Mouse (Mus musculus): ENCODE measurements around the gene Cacna1g. TPM values are rescaled to one million over a fixed set of nuclear protein-coding genes. Genes with fewer than 3 reads are reported as not detected.

The Cacna1g gene
- total RNA-seq, 2 experiments from 2014 or later, result 180 to 184 TPM

DNA sequence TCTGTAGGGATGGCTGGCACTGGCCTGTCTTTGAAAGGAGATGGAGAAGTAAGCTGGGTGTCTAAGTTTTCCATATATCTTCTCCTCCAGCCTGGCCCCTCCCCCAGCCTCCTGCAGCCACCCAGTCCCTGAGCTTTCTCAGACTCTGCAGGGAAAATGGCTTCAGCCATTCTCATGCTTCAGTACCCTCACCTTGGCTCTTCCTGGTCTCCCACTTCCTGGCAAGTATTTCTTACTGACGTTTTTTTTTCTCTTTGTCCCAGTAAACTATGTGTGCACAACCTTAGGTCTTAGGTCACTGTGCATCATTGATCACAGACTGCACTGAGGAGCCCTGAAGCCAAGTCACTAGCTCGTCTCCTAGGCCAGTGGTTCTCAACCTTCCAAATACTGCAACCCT is 94.9 kb downstream of the Cacna1g start:
- intact Hi-C loops (cut with DNase I), result no loop called here

DNA sequence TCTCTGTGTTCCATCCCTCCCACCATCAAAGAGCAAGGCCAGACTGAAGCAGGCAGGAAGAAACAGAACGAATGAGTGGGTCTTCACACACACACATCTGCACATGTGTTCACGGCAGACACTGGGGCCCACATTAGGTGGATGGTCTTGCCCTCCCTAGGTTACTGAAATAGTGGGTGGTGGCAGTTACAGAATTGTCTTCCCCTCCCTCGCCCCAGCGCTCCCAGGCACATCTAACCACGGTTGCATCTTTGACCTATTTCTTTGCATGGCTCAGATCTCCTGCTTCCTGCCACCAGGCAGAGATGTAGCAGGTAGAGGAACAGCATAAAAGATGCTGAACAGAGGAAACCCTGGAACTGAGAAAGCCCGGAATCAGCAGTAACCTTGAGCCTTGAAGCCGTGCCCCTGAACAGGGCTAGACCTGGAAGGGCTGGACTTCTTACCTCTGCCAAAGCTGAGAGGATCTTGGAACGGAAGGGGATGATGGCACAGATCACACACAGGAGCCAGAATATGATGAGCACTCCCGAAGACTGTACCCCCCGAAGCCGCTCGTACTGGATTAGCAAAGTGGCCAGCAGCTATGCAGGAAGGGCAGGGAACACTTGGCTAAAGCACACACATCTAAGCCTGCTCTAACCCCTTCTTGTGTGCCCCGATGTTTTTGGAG is 99.6 kb downstream of the Cacna1g start:
- DNase-seq, result no peak
- intact Hi-C loops (cut with DNase I), result no loop called here

More for the DNA sequence above, 94.9 kb downstream of the Cacna1g start:
- DNase-seq, result no peak

DNA sequence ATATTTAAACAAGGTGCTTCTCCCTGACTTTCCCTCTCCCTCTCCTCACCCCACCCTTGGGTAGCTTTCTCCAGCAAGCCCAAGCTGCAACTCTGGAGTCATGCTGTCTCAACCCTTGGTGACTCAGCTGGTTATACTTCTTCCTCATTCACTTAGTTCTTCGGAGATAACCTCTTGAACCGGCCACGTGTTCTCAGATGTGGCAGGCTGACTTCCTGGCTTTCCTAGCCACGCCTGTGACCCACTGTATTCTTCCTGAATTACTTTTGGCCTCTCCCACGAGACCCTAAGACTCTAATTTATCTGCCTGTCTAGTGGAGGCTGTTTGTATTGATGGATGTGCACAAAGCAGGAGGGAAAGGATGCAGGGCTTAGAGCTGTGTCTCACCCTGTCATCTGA is 103.2 kb downstream of the Cacna1g start:
- DNase-seq, result no peak
- intact Hi-C loops (cut with DNase I), result no loop called here

DNA sequence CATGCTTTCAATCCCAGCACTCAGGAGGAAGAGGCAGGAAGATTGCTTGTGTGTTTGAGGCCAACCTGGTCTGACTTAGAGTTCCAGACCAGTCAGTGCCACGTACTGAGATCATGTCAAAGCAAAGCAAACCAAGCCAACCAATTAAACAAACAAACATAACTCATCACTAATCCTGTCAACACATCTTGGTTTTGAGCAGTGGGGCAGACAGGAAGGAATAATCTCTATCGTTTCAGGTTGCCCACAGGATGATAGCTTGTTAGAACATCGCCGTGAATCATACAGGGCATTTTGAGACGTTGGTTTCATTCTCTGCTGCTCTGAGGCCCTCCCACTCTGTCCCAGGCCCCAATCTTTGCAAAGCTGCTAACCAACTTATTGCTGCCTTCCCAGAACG is 104.0 kb downstream of the Cacna1g start:
- intact Hi-C loops (cut with DNase I), result no loop called here

DNA sequence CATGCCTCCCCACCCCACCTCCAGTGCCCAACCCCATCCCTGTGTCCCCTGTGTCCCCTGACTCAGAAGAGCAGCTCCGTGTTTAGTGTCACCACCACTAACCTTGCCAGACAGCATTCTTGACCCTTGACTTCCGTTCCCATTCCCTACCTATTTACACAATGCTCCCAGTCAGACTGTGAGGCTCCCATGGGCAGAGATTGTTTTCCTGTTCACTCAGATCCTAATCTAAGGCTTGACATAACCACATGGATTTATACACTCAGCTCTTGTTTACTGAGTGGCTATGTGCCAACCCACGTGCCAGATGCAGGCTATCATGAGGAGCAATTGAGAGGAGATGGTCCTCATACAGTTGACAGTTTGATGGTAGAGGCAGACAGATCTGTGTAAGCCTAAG is 108.7 kb downstream of the Cacna1g start:
- intact Hi-C loops (cut with DNase I), result no loop called here
- DNase-seq, result no peak

More for the DNA sequence above, 104.0 kb downstream of the Cacna1g start:
- no peak for DNase-seq

DNA sequence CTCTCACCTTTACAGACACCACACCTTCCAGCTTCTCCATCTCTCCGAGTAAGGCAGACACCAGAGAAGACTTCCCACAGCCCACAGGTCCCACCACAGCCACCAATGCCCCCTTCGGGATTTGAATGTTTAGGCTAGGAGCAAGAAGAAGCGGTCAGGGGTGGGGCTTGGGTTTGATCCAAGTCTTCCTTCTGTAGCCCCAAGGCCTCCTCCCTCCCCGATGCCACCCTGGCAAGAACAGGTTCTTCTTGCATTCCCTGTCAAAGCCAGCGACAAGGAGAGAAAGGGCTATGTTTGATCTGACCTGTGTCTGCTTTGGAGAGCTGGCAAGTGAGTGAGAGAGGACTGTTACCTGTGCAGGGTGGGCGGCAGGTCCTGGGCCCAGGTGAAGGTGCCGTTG is 110.3 kb downstream of the Cacna1g start:
- no peak for DNase-seq
- intact Hi-C loops (cut with DNase I), result no loop called here

DNA sequence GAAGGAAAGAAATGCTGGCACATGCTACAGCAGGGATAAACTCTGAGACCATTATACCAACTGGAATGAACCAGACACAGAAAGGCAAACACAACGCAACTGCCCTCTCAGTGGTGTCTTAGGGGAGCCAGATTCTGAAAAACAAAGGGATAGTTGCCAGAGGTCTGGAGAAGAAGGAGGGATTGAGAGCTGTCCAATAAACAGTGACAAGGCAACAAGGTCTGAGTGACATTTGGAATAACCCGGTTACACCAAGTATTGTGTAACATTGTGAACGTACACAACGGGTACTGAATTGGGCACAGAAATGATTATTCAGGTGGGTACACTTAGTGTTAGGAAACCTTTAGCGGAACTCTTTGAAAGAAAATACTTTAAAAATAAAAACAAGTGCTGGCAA is 111.9 kb downstream of the Cacna1g start:
- no peak for DNase-seq

DNA sequence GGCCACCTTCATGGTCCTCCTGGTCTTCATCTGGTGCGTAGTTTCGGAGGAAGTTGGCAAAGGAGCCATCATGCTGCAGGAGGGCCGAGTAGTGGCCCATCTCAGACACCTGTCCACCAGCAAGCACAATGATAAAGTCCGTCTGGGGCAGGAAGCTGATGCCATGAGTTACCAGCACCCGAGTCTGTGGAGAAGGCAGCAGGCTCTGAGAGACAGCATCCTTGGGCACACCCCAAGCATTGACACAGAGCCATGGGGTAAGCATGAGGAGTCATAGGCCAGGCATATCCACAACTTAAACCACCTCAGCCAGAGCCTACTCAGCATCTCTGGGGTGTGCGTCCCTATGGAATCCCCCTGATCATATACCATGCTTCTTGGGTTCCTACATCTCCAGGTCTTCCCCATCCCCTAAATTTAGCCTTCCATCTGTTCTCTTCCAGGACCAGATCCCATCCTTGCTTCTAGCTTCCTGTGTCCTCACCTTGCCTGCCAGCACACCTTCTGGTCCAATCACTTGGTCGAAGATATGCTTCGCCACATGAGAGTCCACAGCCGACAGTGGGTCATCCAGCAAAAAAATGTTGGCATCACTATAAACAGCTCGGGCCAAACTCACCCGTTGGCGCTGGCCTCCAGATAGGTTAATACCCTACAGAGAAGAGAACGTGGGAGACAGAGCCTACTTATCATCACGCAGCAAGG is 112.7 kb downstream of the Cacna1g start:
- intact Hi-C loops (cut with DNase I), result no loop called here
- no peak for DNase-seq

More for the DNA sequence above, 111.9 kb downstream of the Cacna1g start:
- intact Hi-C loops (cut with DNase I), result no loop called here

DNA sequence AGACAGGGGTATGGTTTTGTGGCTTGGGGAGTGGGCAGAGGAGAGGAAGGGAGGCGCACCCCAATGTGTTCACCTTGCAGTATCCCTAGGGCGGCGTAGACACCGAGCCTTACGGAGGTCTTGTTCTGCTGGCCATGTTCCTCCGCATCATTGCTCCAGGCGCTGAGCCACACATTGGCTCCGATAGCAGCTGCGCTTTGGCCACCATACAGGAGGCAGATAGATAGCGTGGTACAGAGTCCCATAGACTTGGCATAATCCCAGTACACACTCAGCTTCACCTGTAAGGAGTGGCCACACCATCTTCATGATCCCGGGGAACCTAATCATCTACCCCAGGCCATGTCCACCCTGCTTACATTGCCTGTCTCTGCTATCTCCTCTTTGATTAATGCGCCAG is 114.8 kb downstream of the Cacna1g start:
- intact Hi-C loops (cut with DNase I), result loop anchor here (5.0 kb wide), 1 partner anchor 33 kb away; the partner anchor contains the start of gene Abcc3

More for the DNA sequence above, 114.8 kb downstream of the Cacna1g start:
- no peak for DNase-seq

Other genes with a start within 250 kb of the Cacna1g start
- gene Wfikkn2, start 228.2 kb downstream of the Cacna1g start, total RNA-seq (2021), result 1 to 10 TPM; 1.0 to 1.8 TPM
- not detected for gene Gm21885, start 192.3 kb downstream of the Cacna1g start, total RNA-seq (2021)
- gene Luc7l3, start 152.2 kb downstream of the Cacna1g start, total RNA-seq (2021), result 100 to 1,000 TPM; 147 to 151 TPM
- gene Ankrd40, start 146.2 kb downstream of the Cacna1g start, total RNA-seq (2021), result 10 to 100 TPM; 52.1 to 58.1 TPM
- gene Abcc3, start 81.2 kb downstream of the Cacna1g start, total RNA-seq (2021), result 1 to 10 TPM in 1 of 2 experiments, under 1 TPM in 1; 0.70 to 1.4 TPM
- 1 to 10 TPM; 2.0 to 2.4 TPM for gene Spata20, start 12.0 kb upstream of the Cacna1g start, total RNA-seq (2021)
- 1 to 10 TPM; 1.3 to 1.5 TPM for gene Epn3, start 25.8 kb upstream of the Cacna1g start, total RNA-seq (2021)
- 1 to 10 TPM in 1 of 2 experiments, under 1 TPM in 1; 0.82 to 2.2 TPM for gene Mycbpap, start 47.5 kb upstream of the Cacna1g start, total RNA-seq (2021)
- gene Rsad1, start 75.1 kb upstream of the Cacna1g start, total RNA-seq (2021), result 10 to 100 TPM; 17.3 to 19.5 TPM
- under 1 TPM in 1 of 2 experiments, not detected in 1; 0.22 TPM for gene Chad, start 90.8 kb upstream of the Cacna1g start, total RNA-seq (2021)
- 10 to 100 TPM in 1 of 2 experiments, 1 to 10 TPM in 1; 9.1 to 10.3 TPM for gene Acsf2, start 127.7 kb upstream of the Cacna1g start, total RNA-seq (2021)
- 100 to 1,000 TPM; 112 to 115 TPM for gene Lrrc59, start 155.6 kb upstream of the Cacna1g start, total RNA-seq (2021)
- gene Mrpl27, start 179.6 kb upstream of the Cacna1g start, total RNA-seq (2021), result 10 to 100 TPM; 52.5 to 52.6 TPM
- 1 to 10 TPM; 1.3 to 1.6 TPM for gene Eme1, start 179.8 kb upstream of the Cacna1g start, total RNA-seq (2021)
- gene Xylt2, start 203.3 kb upstream of the Cacna1g start, total RNA-seq (2021), result 10 to 100 TPM; 16.2 to 18.7 TPM
- gene Gm11541, start 230.3 kb upstream of the Cacna1g start, total RNA-seq (2021), result not detected